Mouse (Mus musculus): ENCODE results near the gene Zfp12.
A peak's percentile ranks its signal among the peaks of the same experiment; 100 is the strongest.

- TF ChIP-seq POLR2A (IDR thresholded peaks at IDR 0.05; ENCODE audit: borderline replicate concordance, extremely low read depth, insufficient read depth, insufficient read length, poor library complexity, severe bottlenecking) (peak; percentile 60), CTCF (IDR thresholded peaks at IDR 0.05; ENCODE audit: borderline replicate concordance, extremely low read depth, insufficient read depth, insufficient read length) (peak; percentile 20; the same call in 1 of the 2 replicates)
Measured at GRCm38 (mm10) chr5:143235028-143235693, at the start of gene Zfp12.

Measured in brain, embryonic 14.5 days (tissue).